Mouse (Mus musculus): ENCODE data around the gene Stau1. TPM values are rescaled to one million over a fixed set of nuclear protein-coding genes. Genes with fewer than 3 reads are reported as not detected.

Stau1 gene
- polyA plus RNA-seq, 1 experiment from 2014 or later: 103 TPM

DNA sequence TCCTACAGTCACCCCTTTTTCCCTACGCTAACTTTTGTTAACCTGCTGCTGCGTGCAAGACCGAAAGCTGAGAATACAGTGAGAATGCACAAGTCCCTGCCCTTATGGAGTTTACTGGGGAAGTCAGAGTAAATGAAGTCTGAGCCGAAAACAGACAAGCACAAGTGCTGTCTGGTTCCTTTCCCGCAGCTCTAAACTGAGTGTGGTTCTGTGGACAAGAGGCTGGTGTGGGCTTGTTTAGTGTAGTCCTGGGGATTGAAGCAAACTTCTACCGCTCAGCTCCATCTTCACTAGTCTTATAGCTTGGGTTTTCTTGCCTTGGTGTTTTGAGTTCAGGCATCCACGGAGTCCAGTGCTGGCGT, 415 bp upstream of the Stau1 start:
- Histone ChIP-seq H3K4me1 (replicated peaks; ENCODE audit: control insufficient read depth, insufficient read depth, low read length) (peaks cover 34% of the 10 kb centered on the region), H3K27ac (peak overlapping the region; percentile 65), H3K4me3 (replicated peaks; ENCODE audit: low read length) (peak overlapping the region; percentile 92), H3K36me3 (replicated peaks; ENCODE audit: control insufficient read depth, insufficient read depth) (no peaks in the 10 kb centered on the region), H3K9ac (peak overlapping the region; percentile 53), H3K27me3 (ENCODE audit: control insufficient read depth, insufficient read depth, low read length) (no peaks in the 10 kb centered on the region), H3K9me3 (ENCODE audit: control insufficient read depth, low read length) (no peaks in the 10 kb centered on the region), H3K4me2 (replicated peaks) (peak overlapping the region; percentile 44)
- DNase-seq (ENCODE audit: low spot score) (no peak), ATAC-seq (ENCODE audit: low FRiP score) (peak; percentile 36; the same call in 1 of the 2 replicates)
- WGBS: 43% methylated on average over 8 of the region's 8 CpGs

DNA sequence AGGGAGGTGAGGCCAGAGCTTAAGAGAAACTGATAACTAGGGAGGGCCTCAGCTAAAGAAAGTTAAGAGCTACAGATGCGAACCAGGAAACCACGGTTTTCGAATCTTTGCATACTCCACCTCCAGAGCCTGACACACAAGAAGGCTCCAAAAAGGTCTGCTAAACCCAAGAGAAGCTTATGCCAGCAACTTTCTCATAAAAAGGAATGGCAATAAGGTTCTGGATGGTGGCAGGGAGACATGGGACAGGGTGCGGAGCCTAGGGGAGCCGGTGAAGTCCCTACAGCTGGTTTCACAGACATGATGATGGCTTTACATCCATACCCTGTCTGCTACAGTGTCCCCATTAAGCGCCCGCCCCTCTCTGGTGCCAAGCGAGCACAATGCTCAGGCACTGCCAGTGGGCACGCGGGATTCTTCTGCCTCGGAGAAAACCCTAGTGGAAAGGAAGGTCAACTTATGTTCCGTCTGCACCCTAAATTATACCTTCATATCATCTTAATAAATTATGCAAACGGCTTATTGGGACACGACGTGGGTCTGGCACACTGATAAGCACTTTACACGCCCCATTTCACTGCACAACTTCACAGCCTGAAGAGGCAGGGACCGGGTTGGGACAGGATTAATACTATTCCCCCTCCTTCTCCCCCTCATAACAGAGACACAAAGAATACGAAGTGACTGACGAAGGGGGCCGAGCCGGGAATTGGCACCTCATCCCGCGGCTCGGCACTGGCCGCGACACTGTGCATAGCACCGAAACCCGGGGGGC, 891 bp downstream of the Stau1 start:
- peak overlapping the region; percentile 89 for H3K4me2 ChIP-seq (replicated peaks)
- peak; percentile 37 for DNase-seq (ENCODE audit: low spot score)
- peak overlapping the region; percentile 92 for H3K9ac ChIP-seq

DNA sequence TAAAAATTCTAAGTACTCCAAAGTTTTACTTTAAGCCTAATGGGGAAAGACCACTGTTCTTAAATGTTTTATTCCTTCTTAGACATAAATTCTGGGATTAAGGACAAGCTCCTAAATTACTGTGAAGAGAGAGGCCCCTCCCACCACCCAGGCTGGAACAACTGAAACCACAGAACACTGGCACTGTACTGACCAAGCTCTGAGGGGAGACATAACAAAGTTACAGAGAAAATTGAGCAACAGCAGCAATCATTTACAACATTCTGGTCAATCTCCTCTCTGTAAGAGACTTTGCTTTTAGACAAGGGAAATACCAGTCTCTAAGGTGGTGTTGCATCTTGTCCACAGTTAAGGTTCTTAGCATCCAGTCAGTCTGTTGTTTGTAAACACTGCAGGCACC, 4.2 kb downstream of the Stau1 start:
- Histone ChIP-seq H3K4me3 (replicated peaks; ENCODE audit: low read length) (no peak overlapping the region), H3K9ac (no peak overlapping the region), H3K9me3 (ENCODE audit: control insufficient read depth, low read length) (no peaks in the 10 kb centered on the region), H3K4me2 (replicated peaks) (no peak overlapping the region), H3K27me3 (ENCODE audit: control insufficient read depth, insufficient read depth, low read length) (no peaks in the 10 kb centered on the region), H3K4me1 (replicated peaks; ENCODE audit: control insufficient read depth, insufficient read depth, low read length) (peaks cover 34% of the 10 kb centered on the region), H3K27ac (no peak overlapping the region), H3K36me3 (replicated peaks; ENCODE audit: control insufficient read depth, insufficient read depth) (no peaks in the 10 kb centered on the region)
- ATAC-seq (ENCODE audit: low FRiP score): no peak
- no peak for DNase-seq (ENCODE audit: low spot score)

More for the DNA sequence above, 891 bp downstream of the Stau1 start:
- peaks cover 34% of the 10 kb centered on the region for H3K4me1 ChIP-seq (replicated peaks; ENCODE audit: control insufficient read depth, insufficient read depth, low read length)
- ATAC-seq (ENCODE audit: low FRiP score): peak; percentile 14; the same call in 1 of the 2 replicates
- H3K27ac ChIP-seq: peak overlapping the region; percentile 95
- H3K36me3 ChIP-seq (replicated peaks; ENCODE audit: control insufficient read depth, insufficient read depth): no peaks in the 10 kb centered on the region
- peak overlapping the region; percentile 92 for H3K4me3 ChIP-seq (replicated peaks; ENCODE audit: low read length)
- 5% methylated on average over 28 of the region's 28 CpGs for WGBS
- H3K27me3 ChIP-seq (ENCODE audit: control insufficient read depth, insufficient read depth, low read length): no peaks in the 10 kb centered on the region
- H3K9me3 ChIP-seq (ENCODE audit: control insufficient read depth, low read length): no peaks in the 10 kb centered on the region

DNA sequence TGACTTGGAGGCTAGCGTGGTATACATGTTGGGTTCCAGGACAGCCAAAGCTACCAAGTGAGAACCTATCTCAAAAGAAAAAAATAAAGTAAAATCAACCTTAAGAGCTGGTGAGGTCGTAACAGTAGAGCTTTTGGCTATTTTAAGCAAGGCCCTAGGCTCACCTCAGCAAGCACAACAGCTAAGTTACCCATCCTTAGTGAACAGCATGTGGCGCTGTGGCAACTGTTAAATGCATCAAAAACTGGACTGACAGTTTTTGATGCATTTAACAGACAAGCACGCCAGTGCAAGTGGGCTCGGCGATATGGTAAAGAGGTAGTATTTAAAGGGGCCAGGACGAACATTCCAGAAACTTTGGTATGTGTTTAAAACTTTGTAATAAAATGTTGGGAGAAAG, 5.2 kb downstream of the Stau1 start:
- H3K4me2 ChIP-seq (replicated peaks): no peak overlapping the region
- no peaks in the 10 kb centered on the region for H3K36me3 ChIP-seq (replicated peaks; ENCODE audit: control insufficient read depth, insufficient read depth)
- WGBS: 89% methylated on average over 7 of the region's 7 CpGs
- no peak overlapping the region for H3K9ac ChIP-seq
- H3K4me1 ChIP-seq (replicated peaks; ENCODE audit: control insufficient read depth, insufficient read depth, low read length): peaks cover 30% of the 10 kb centered on the region
- DNase-seq (ENCODE audit: low spot score): no peak
- ATAC-seq (ENCODE audit: low FRiP score): no peak
- H3K27me3 ChIP-seq (ENCODE audit: control insufficient read depth, insufficient read depth, low read length): no peaks in the 10 kb centered on the region
- no peaks in the 10 kb centered on the region for H3K9me3 ChIP-seq (ENCODE audit: control insufficient read depth, low read length)
- H3K4me3 ChIP-seq (replicated peaks; ENCODE audit: low read length): no peak overlapping the region
- no peak overlapping the region for H3K27ac ChIP-seq

DNA sequence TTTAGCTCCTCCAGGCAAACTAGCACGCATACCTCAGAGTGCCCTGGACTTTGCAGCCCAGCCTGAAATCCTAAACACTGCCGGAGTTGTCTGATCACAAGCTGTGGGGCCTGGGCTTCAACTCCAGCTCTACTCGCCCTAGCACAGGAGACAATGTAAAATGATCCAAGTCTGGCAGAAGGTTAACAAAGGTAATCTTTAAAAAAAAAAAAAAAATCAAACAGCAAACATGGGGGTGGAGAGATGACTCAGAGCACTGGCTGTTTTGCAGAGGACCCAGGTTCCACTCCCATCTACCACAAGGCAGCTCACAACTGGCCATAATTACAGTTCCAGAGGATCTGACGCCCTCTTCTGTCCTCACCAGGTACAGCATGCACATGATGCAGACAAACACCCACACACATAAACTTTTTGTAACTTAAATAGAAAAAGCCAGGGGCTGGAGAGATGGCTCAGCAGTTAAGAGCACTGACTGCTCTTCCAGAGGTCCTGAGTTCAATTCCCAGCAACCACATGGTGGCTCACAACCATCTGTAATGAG, 12.7 kb downstream of the Stau1 start:
- WGBS: 86% methylated on average over 4 of the region's 4 CpGs
- Histone ChIP-seq H3K9me3 (ENCODE audit: control insufficient read depth, low read length) (no peaks in the 10 kb centered on the region), H3K27me3 (ENCODE audit: control insufficient read depth, insufficient read depth, low read length) (no peaks in the 10 kb centered on the region), H3K27ac (no peak overlapping the region), H3K4me3 (replicated peaks; ENCODE audit: low read length) (no peak overlapping the region), H3K9ac (no peak overlapping the region), H3K4me1 (replicated peaks; ENCODE audit: control insufficient read depth, insufficient read depth, low read length) (no peaks in the 10 kb centered on the region), H3K36me3 (replicated peaks; ENCODE audit: control insufficient read depth, insufficient read depth) (no peaks in the 10 kb centered on the region), H3K4me2 (replicated peaks) (no peak overlapping the region)
- no peak for ATAC-seq (ENCODE audit: low FRiP score)
- no peak for DNase-seq (ENCODE audit: low spot score)

DNA sequence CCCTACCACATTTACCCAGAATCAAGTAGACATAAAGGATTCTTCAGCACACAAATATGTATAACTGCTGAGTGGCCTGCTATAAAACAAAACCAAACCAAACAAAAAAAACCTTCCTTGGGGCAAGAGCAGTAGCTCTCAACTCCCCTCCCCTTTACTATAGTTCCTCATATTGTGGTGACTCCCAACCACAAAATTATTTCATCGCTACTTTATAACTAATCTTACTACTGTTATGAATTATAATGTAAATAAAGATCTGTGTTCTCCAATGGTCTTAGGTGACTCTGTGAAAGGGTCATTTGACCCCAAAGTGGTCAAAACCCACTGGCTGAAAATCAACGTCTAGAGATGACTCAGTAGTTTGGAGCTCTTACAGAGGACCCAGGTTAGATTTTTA, 15.9 kb downstream of the Stau1 start:
- ATAC-seq (ENCODE audit: low FRiP score) (no peak), DNase-seq (ENCODE audit: low spot score) (no peak)
- Histone ChIP-seq H3K4me2 (replicated peaks) (no peak overlapping the region), H3K36me3 (replicated peaks; ENCODE audit: control insufficient read depth, insufficient read depth) (no peaks in the 10 kb centered on the region), H3K9me3 (ENCODE audit: control insufficient read depth, low read length) (no peaks in the 10 kb centered on the region), H3K4me1 (replicated peaks; ENCODE audit: control insufficient read depth, insufficient read depth, low read length) (0 out of 2 replicates have a peak, but pooled peaks cover 10% of the 10 kb centered on the region), H3K9ac (no peak overlapping the region), H3K27me3 (ENCODE audit: control insufficient read depth, insufficient read depth, low read length) (no peaks in the 10 kb centered on the region), H3K4me3 (replicated peaks; ENCODE audit: low read length) (no peak overlapping the region), H3K27ac (no peak overlapping the region)
- WGBS: 86% methylated on average over 2 of the region's 2 CpGs

DNA sequence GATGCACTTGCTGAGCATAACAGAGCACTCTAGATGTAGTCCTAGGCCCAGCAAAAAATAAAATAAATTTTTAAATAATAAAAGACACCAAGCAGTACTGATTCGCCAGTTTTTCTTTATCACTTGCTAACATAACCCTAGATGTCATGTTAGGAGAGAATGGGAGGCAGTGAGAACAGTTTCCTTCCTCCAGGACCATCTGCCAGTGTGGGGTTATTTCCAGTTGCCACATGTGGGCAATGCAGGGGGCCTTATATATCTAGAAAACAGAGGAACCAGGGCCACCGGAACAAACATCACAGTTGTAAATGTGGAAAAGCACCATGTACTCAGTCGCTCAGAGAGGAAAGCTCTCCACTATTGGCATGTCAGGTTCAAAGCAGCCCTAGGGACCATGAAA, 18.6 kb downstream of the Stau1 start:
- H3K9ac ChIP-seq: no peak overlapping the region
- no peak for ATAC-seq (ENCODE audit: low FRiP score)
- H3K27me3 ChIP-seq (ENCODE audit: control insufficient read depth, insufficient read depth, low read length): no peaks in the 10 kb centered on the region
- no peak overlapping the region for H3K4me3 ChIP-seq (replicated peaks; ENCODE audit: low read length)
- H3K36me3 ChIP-seq (replicated peaks; ENCODE audit: control insufficient read depth, insufficient read depth): no peaks in the 10 kb centered on the region
- no peak overlapping the region for H3K27ac ChIP-seq
- DNase-seq (ENCODE audit: low spot score): no peak
- H3K9me3 ChIP-seq (ENCODE audit: control insufficient read depth, low read length): no peaks in the 10 kb centered on the region
- WGBS: 79% methylated on average over 3 of the region's 3 CpGs
- no peak overlapping the region for H3K4me2 ChIP-seq (replicated peaks)
- peaks cover 15% of the 10 kb centered on the region; the same call in 1 of the 2 replicates for H3K4me1 ChIP-seq (replicated peaks; ENCODE audit: control insufficient read depth, insufficient read depth, low read length)

DNA sequence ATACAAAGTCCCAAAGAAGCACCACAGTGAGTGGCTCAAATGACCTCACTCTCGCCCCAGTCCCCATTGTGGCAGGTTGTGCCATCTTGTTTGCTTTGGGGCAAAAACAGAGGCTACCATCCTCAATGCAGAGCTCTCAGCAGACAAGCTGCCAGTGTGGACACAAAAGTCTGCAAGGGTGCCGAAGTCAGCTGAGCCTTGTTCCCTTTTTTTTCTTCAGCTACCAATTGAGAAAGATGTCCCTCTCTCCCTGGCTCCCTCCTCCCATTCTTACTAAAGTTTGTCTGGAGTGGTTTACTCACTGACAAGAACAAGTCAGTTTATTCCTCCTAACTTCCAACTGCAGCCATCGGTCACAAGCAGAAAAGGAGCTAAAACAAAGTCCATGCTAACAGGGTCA, 19.7 kb downstream of the Stau1 start:
- Histone ChIP-seq H3K27me3 (ENCODE audit: control insufficient read depth, insufficient read depth, low read length) (no peaks in the 10 kb centered on the region), H3K27ac (no peak overlapping the region), H3K36me3 (replicated peaks; ENCODE audit: control insufficient read depth, insufficient read depth) (no peaks in the 10 kb centered on the region), H3K9ac (no peak overlapping the region), H3K4me2 (replicated peaks) (no peak overlapping the region), H3K9me3 (ENCODE audit: control insufficient read depth, low read length) (no peaks in the 10 kb centered on the region), H3K4me3 (replicated peaks; ENCODE audit: low read length) (no peak overlapping the region), H3K4me1 (replicated peaks; ENCODE audit: control insufficient read depth, insufficient read depth, low read length) (peaks cover 15% of the 10 kb centered on the region; the same call in 1 of the 2 replicates)
- ATAC-seq (ENCODE audit: low FRiP score) (no peak), DNase-seq (ENCODE audit: low spot score) (no peak)
- WGBS: 78% methylated on average over 3 of the region's 3 CpGs

DNA sequence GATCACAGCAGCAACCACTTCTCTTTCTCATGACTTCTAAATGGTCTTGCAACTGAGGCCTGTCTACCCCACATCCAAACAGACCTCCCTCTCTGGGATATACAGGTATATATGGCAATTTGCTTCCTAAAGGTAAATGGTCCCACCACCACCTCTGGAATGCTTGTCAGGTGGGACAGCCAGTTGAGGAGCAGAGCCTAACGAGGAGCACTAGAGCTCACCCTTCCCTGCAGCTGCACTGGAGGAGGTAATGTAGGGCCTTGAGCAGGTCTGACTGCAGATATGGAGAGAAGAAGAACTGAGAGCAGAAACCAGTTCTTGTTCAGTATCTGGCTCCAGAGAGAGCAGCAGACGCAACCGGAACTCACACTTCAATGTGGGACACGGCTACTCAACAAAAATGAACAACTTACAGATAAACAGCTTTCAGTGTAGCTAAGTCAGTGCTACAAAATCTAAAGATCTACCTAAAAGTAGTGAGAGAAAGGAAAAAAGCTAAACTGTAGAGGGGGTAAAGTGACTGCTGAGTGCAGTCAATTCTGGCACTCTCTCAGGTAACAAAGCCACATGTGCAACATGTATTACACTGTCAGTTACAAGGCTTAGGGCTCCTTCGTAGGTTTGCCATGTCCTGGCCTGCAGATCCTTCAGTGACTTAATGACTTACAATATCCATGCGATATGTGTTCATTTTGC, 21.8 kb downstream of the Stau1 start:
- no peak for ATAC-seq (ENCODE audit: low FRiP score)
- H3K4me1 ChIP-seq (replicated peaks; ENCODE audit: control insufficient read depth, insufficient read depth, low read length): peaks cover 15% of the 10 kb centered on the region; the same call in 1 of the 2 replicates
- 77% methylated on average over 6 of the region's 6 CpGs for WGBS
- no peaks in the 10 kb centered on the region for H3K27me3 ChIP-seq (ENCODE audit: control insufficient read depth, insufficient read depth, low read length)
- H3K4me3 ChIP-seq (replicated peaks; ENCODE audit: low read length): no peak overlapping the region
- no peak for DNase-seq (ENCODE audit: low spot score)
- no peak overlapping the region for H3K27ac ChIP-seq
- no peaks in the 10 kb centered on the region for H3K9me3 ChIP-seq (ENCODE audit: control insufficient read depth, low read length)
- no peak overlapping the region for H3K4me2 ChIP-seq (replicated peaks)
- no peak overlapping the region for H3K9ac ChIP-seq
- no peaks in the 10 kb centered on the region for H3K36me3 ChIP-seq (replicated peaks; ENCODE audit: control insufficient read depth, insufficient read depth)
